Mouse (Mus musculus) right cerebral cortex, postnatal 14 days (tissue): ENCODE measurements at regions not wholly inside any gene's neighbourhood (a gene's known extent, or its start where the extent isn't known, plus 50 kb on each side); places are given as distances from the start of the nearest gene placed in this dataset.

Source experiments
- DNase-seq: peaks from one replicate; pipeline ENCODE4 v3.0.0; 2022

- DNase-seq: no peak
These were observed 283.4 kb downstream of the Rps24 start for GRCm38 (mm10) chr14:24770015-24770977.

- no peak for DNase-seq
These were observed 284.7 kb downstream of the Rps24 start for GRCm38 (mm10) chr14:24771663-24772062.

- DNase-seq: no peak
These were observed 285.2 kb downstream of the Rps24 start for GRCm38 (mm10) chr14:24772129-24772528.

- DNase-seq: peak; percentile 80
These were observed 292.1 kb downstream of the Rps24 start for GRCm38 (mm10) chr14:24778748-24779630.

- DNase-seq: no peak
These were observed 294.7 kb downstream of the Rps24 start for GRCm38 (mm10) chr14:24781674-24782073.

- peak; percentile 49 for DNase-seq
These were observed 297.0 kb downstream of the Rps24 start for GRCm38 (mm10) chr14:24783889-24784288.

GRCm38 (mm10) chr14:24785452-24785851, 298.5 kb downstream of the Rps24 start:
- no peak for DNase-seq

- DNase-seq: no peak
These were observed 306.7 kb downstream of the Rps24 start for GRCm38 (mm10) chr14:24793375-24794285.

GRCm38 (mm10) chr14:24794359-24794845, 307.5 kb downstream of the Rps24 start:
- DNase-seq: no peak

GRCm38 (mm10) chr14:24797494-24797893, 310.6 kb downstream of the Rps24 start:
- no peak for DNase-seq

- DNase-seq: no peak
These were observed 311.1 kb downstream of the Rps24 start for GRCm38 (mm10) chr14:24798066-24798465.

- DNase-seq: no peak
These were observed 316.2 kb downstream of the Rps24 start for GRCm38 (mm10) chr14:24803001-24803655.

- no peak for DNase-seq
These were observed 320.1 kb downstream of the Rps24 start for GRCm38 (mm10) chr14:24807061-24807460.

- DNase-seq: no peak
These were observed 336.1 kb downstream of the Rps24 start for GRCm38 (mm10) chr14:24822876-24823567.

GRCm38 (mm10) chr14:24824351-24824750, 337.4 kb downstream of the Rps24 start:
- DNase-seq: no peak

- DNase-seq: no peak
These were observed 338.9 kb downstream of the Rps24 start for GRCm38 (mm10) chr14:24825722-24826386.

GRCm38 (mm10) chr14:24826471-24827337, 339.8 kb downstream of the Rps24 start:
- no peak for DNase-seq

- DNase-seq: no peak
These were observed 340.6 kb downstream of the Rps24 start for GRCm38 (mm10) chr14:24827381-24828031.

- DNase-seq: no peak
These were observed 342.1 kb downstream of the Rps24 start for GRCm38 (mm10) chr14:24829001-24829400.
